Mouse (Mus musculus) liver, embryonic 12.5 days (tissue): ENCODE results near the gene Agap1. TPM values are rescaled to one million over a fixed set of nuclear protein-coding genes. Genes with fewer than 3 reads are reported as not detected.

Experiments
- ATAC-seq: fragments of 200-750 bp; cut with Nextera tagmentation; 2 replicates; pipeline ENCODE4 v1.8.0; 2017; ENCODE audit warnings: moderate number of reproducible peaks, mild to moderate bottlenecking, moderate library complexity
- H3K27ac ChIP-seq: fragments of 300-500 bp; sonication (generic); 2 replicates; pipeline ENCODE4 v1.5.1; 2016; ENCODE audit warnings: mild to moderate bottlenecking
- H3K27me3 ChIP-seq: fragments of 300-500 bp; sonication (generic); replicated peaks from 2 replicates; pipeline ENCODE4 v1.6.1; 2016; ENCODE audit warnings: mild to moderate bottlenecking, moderate library complexity
- H3K36me3 ChIP-seq: fragments of 300-500 bp; sonication (generic); 2 replicates; pipeline ENCODE4 v1.6.1; 2016; ENCODE audit warnings: mild to moderate bottlenecking, moderate library complexity
- H3K4me1 ChIP-seq: fragments of 300-500 bp; sonication (generic); 2 replicates; pipeline ENCODE4 v1.6.1; 2016
- H3K4me2 ChIP-seq: fragments of 300-500 bp; sonication (generic); 2 replicates; pipeline ENCODE4 v1.6.1; 2016; ENCODE audit warnings: mild to moderate bottlenecking, moderate library complexity
- H3K4me3 ChIP-seq: fragments of 300-500 bp; sonication (generic); 2 replicates; pipeline ENCODE4 v1.5.1; 2016; ENCODE audit warnings: mild to moderate bottlenecking, moderate library complexity
- H3K9ac ChIP-seq: fragments of 300-500 bp; sonication (generic); 2 replicates; pipeline ENCODE4 v1.6.1; 2016; ENCODE audit warnings: mild to moderate bottlenecking, moderate library complexity
- H3K9me3 ChIP-seq: fragments of 300-500 bp; sonication (generic); replicated peaks from 2 replicates; pipeline ENCODE4 v1.6.1; 2016; ENCODE audit warnings: mild to moderate bottlenecking, moderate library complexity
- WGBS: fragments of 180-500 bp; shearing (Covaris S2); methylation state at CpG from one replicate; pipeline ENCODE4 v1.1.7; 2016; ENCODE audit not compliant: insufficient replicate concordance; 5-methylcytosine and 5-hydroxymethylcytosine counted together
- polyA plus RNA-seq: library from polyadenylated mRNA; unstranded; fragments of >200 nt; fragmentation: Nextera tagmentation; extraction: Ambion mirVana; gene quantifications from 2 replicates; pipeline ENCODE4 v1.2.1, GENCODE M21; 2016

Gene Agap1
- polyA plus RNA-seq, 1 experiment from 2014 or later, result 4.1 TPM

DNA sequence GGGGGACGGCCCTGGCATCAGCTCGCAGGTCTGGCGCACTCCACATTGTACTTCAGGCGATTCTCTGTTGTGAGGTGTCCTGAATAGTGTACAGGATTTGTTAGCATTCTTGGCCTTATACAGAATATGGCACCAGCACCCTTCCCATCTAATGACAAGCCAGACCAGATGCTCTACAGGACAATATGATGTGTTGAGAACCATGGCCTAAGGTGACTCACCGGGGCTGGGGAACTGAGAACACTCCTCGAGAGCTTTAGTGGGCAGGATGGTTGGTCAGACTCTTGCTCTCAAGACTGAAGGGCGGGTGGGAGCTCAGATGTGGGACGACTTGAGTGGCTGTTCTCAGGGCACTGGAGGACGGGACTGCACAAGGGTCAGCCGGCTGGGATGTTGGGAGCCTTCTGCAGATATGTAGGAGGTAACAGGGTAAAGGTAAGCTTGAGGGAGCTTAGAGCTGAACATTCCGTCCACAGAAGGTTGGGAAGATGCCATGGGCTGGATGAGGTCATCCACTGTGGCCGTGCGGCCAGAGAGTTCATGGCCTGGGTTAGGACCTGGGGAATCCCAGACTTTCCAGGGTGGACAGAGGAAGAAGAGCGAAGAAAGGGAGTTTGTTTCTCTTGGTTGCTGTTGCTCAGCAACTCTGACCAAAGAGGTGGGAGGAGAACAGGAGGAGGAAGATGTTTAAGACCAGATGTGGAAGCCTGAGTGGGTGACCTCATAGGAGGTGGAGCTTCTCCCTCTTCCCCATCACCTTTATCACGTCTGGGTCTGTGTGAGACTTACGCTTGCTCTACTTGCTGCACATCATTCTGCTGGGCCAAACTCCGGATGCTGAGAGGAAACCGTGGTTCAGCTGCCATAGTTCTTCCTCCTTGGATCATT is 100.6 kb downstream of the Agap1 start:
- no peak overlapping the region for H3K9ac ChIP-seq
- no peak overlapping the region for H3K27ac ChIP-seq
- no peaks in the 10 kb centered on the region for H3K36me3 ChIP-seq
- H3K9me3 ChIP-seq, result no peaks in the 10 kb centered on the region
- peaks cover 24% of the 10 kb centered on the region for H3K4me1 ChIP-seq
- no peak overlapping the region for H3K4me3 ChIP-seq
- WGBS, result 63% methylated on average over 18 of the region's 18 CpGs
- H3K4me2 ChIP-seq, result no peak overlapping the region
- H3K27me3 ChIP-seq, result no peaks in the 10 kb centered on the region
- no peak for ATAC-seq

DNA sequence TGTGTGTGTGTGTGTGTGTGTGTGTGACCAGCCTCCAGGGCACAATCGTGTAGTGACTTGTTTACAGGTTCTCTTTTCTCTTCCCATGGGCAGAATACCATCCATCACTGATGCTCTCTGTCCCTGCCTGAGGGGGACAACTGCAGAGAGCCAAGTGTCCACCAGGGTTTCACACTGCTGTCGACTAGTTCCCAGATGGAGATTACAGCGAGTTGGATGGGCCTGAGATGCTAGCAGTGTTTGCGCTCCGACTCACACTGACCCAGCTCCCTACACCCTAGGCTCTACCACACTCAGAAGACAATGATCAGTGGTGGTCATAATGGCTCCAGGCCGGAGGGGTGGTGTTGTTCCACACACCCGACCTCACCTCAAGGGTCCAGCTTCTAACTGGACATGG is 101.4 kb downstream of the Agap1 start:
- Histone ChIP-seq H3K9ac (no peak overlapping the region), H3K4me2 (no peak overlapping the region), H3K9me3 (no peaks in the 10 kb centered on the region), H3K36me3 (no peaks in the 10 kb centered on the region), H3K4me3 (no peak overlapping the region), H3K27me3 (no peaks in the 10 kb centered on the region), H3K27ac (no peak overlapping the region), H3K4me1 (peaks cover 24% of the 10 kb centered on the region)
- ATAC-seq, result no peak
- 73% methylated on average over 7 of the region's 7 CpGs for WGBS

DNA sequence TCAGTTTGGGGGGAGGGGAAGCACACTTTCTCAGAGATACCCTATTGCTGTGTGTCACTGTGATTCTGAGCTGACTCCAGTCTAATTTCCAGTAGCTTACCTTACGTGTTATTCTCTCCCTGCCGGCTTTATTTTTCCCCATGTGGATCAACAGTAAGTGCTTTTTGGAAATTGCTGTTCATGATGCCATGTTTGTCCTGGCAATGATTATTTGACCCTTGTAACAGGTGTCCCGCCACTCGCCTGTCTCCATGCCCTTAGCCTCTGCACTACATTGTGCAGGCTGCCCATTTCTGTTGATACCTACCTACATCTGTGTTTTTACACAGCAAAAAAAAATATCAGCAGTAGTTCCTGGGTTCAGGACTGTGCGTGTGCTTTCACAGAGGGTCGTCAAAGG is 102.8 kb downstream of the Agap1 start:
- WGBS, result 65% methylated on average over 6 of the region's 6 CpGs
- H3K9me3 ChIP-seq, result no peaks in the 10 kb centered on the region
- no peak overlapping the region for H3K27ac ChIP-seq
- no peaks in the 10 kb centered on the region for H3K27me3 ChIP-seq
- H3K4me3 ChIP-seq, result no peak overlapping the region
- H3K36me3 ChIP-seq, result no peaks in the 10 kb centered on the region
- peaks cover 22% of the 10 kb centered on the region for H3K4me1 ChIP-seq
- ATAC-seq, result no peak
- no peak overlapping the region for H3K9ac ChIP-seq
- H3K4me2 ChIP-seq, result no peak overlapping the region

DNA sequence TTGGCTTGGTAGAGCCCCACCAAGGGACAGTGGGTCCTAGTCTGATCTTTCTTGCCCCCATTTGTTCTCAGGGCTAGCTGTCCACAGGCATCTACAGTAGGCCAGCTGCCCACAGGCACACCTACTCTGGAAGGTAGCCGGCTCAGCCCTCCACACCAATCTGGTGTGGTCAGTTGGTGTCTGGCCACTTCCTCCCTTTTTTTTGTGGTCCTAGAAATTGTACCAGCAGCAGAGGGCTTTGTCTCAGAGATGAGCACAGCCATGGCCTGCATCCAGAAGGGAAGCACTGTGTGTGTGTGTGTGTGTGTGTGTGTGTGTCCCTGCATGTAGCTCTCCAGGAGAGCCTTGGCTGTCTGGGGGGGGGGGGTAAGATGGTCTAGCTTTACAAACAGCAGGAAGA is 103.5 kb downstream of the Agap1 start:
- WGBS, result 26% methylated on average over 1 of the region's 1 CpGs
- H3K27ac ChIP-seq, result no peak overlapping the region
- H3K36me3 ChIP-seq, result no peaks in the 10 kb centered on the region
- peaks cover 18% of the 10 kb centered on the region for H3K4me1 ChIP-seq
- no peaks in the 10 kb centered on the region for H3K9me3 ChIP-seq
- H3K4me2 ChIP-seq, result no peak overlapping the region
- H3K27me3 ChIP-seq, result no peaks in the 10 kb centered on the region
- no peak for ATAC-seq
- no peak overlapping the region for H3K9ac ChIP-seq
- no peak overlapping the region for H3K4me3 ChIP-seq

DNA sequence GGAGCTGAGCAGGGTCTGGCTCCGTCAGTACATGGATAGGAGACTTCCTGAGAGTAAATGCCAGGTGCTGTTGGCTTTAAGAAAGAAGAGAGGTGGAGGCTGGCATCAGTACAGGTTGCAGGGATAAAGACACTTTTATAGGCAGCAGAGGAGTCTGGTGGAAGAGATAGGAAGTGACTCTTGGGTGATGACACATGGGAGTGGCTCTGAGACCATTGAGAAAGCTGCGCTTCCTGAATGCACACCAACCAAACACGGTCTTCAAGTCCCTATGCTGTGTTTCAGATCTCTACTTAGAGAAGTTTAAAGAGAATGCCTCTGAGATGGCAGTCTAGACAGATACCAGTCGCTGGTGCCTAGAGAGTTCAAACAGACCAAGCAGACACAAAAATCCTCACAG is 108.8 kb downstream of the Agap1 start:
- no peak for ATAC-seq
- no peak overlapping the region for H3K9ac ChIP-seq
- peaks cover 10% of the 10 kb centered on the region for H3K4me1 ChIP-seq
- H3K27ac ChIP-seq, result no peak overlapping the region
- no peak overlapping the region for H3K4me2 ChIP-seq
- no peaks in the 10 kb centered on the region for H3K27me3 ChIP-seq
- H3K9me3 ChIP-seq, result no peaks in the 10 kb centered on the region
- H3K4me3 ChIP-seq, result no peak overlapping the region
- no peaks in the 10 kb centered on the region for H3K36me3 ChIP-seq
- WGBS, result 38% methylated on average over 4 of the region's 4 CpGs

DNA sequence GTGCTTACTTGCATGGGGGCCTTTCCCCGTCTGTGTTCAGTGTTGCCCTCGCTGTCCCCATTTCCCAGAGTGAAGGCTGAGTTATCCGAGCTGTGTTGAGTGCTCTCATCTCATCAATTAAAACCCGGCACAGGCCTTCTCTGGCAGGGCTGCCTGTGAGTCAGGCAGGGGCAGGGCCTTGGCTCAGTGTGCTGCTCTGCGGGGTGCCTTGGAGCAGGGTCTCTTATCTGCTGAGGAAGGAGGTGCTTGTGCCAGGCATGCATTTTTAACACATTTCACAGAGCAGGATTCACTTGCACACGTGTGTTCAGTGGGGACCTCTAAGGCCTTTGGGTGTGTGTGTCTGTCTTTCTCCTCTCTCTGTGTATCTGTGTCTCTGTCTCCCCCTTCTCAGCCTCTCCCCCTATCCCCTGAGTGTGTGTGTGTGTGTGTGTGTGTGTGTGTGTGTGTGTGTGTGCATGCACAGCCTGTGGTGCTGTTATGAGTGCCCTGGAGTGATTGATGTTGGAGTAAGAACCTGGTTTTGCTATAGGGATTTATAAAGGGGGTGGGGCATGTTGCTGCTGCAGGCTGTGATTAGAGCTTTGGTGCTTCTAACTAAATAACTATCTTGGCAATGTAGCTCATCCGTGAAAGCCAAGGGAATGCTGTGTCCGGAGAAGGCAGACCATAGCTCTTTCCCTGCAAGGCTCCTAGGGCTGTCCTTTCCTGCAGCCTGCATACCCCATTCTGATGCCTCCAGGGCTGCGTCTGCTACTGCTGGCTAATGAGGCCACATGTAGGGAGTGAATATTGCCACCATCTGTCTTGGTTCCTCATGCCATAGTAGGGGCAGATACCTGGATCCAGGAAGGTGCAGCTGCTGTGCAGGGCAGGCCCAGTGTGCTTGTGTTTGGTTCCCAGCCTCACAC is 112.2 kb downstream of the Agap1 start:
- Histone ChIP-seq H3K9me3 (no peaks in the 10 kb centered on the region), H3K9ac (no peak overlapping the region), H3K4me3 (no peak overlapping the region), H3K27me3 (no peaks in the 10 kb centered on the region), H3K4me2 (no peak overlapping the region), H3K4me1 (peaks cover 33% of the 10 kb centered on the region), H3K36me3 (no peaks in the 10 kb centered on the region), H3K27ac (no peak overlapping the region)
- no peak for ATAC-seq
- 49% methylated on average over 9 of the region's 9 CpGs for WGBS

DNA sequence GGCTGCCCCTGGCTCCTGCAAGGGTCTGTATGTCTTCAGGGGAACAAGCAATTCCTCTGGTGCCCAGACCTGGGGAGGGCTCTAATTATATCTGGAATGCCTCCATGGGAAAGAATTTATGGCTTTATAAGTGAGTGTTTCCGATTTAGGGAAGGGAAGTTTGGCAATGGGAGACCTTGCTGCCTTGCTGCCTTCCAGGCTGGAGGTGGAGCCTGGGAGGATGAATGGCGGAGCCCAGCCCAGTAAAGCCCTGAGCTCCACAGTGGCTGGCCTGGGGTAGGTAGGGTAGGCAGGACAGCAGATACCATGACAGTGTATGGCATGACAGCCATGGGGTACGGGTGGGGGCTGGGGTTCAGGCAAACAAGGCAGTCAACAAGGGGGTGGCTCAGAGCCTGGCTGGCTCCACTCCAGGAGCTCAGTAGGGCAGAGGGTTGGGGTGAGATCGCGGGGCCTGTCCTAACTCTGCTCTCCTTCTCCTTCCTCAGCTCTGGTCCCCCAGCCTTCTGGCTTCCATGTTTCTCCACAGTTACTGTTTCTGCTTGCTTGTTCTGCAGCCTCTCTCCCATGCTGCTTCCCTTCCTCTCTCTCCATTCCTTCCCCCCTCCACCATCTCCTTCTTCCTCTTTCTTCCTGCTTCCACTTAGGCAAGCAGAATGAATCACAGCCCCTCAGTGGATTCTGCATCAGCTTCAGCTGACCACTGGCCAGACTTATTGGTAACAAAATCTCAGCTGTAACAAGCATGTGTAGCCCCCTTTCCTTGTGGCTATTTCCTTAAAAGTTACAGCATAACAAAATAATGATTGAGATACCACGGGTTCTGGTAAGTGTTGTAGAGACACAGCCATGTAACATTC is 114.2 kb downstream of the Agap1 start:
- WGBS, result 57% methylated on average over 6 of the region's 6 CpGs
- peaks cover 25% of the 10 kb centered on the region for H3K4me1 ChIP-seq

DNA sequence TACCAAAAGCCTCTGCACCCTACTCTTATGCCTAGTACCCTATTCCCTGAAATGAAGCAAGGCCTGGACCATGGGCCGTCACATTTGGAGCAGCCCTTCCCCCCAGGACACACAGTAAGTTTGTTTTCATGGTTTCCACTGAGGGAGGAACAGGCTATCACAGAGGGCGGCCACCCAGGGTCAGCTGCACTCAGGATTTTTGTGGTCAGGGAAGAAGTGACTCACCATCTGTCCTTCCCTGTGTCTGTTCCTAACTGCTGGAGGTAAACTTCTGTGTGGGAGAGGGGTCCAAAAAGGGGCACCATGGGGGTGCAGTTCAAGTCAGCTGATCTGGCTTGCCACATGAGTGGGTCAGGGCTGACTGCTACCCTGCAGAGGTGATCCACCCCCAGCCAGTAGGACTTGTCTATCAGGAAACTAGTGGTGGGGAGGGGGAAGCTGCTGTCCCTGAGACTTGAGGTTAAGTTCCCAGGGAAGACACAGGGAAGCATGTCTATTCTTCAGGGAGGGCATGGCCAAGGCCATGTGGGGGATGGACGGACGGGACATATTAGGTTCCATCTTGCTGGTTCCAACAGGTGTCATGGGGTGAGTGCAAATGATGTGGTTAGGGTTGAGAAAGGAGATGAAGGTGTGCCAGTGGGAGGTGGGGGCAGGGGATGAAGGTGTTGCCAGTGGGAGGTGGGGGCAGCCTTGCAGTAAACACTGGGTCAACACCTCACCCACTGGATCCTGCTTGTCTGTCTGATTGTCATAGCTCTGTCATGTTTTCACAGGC is 116.1 kb downstream of the Agap1 start:
- no peak overlapping the region for H3K9ac ChIP-seq
- no peaks in the 10 kb centered on the region for H3K27me3 ChIP-seq
- H3K27ac ChIP-seq, result no peak overlapping the region
- H3K36me3 ChIP-seq, result no peaks in the 10 kb centered on the region
- H3K4me1 ChIP-seq, result peaks cover 32% of the 10 kb centered on the region
- no peak overlapping the region for H3K4me3 ChIP-seq
- no peak overlapping the region for H3K4me2 ChIP-seq
- 45% methylated on average over 4 of the region's 4 CpGs for WGBS
- no peak for ATAC-seq
- no peaks in the 10 kb centered on the region for H3K9me3 ChIP-seq

More for the DNA sequence above, 114.2 kb downstream of the Agap1 start:
- Histone ChIP-seq H3K36me3 (no peaks in the 10 kb centered on the region), H3K9me3 (no peaks in the 10 kb centered on the region), H3K4me3 (no peak overlapping the region), H3K9ac (no peak overlapping the region), H3K27ac (no peak overlapping the region), H3K4me2 (no peak overlapping the region), H3K27me3 (no peaks in the 10 kb centered on the region)
- ATAC-seq, result no peak

DNA sequence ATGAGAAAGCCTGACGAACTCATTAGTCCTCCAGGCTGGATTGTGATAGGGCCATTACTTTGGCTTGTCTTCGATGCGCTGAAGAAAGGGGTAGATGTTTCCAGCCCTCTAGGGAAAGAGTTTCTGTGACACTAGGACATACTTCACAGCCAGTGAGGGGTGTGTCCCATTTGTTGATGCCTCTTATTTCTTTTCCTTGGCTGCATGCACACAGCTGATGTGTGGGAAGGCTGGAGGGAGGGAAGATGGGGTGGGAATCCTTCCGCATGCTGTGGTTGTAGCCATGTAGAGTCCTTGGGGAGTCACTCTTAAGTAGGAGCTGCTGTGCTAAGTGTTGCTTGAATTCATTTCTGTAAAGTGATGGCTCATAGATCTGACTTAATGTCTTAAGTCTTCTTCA is 118.9 kb downstream of the Agap1 start:
- Histone ChIP-seq H3K9ac (no peak overlapping the region), H3K4me1 (peaks cover 36% of the 10 kb centered on the region), H3K4me2 (no peak overlapping the region), H3K36me3 (no peaks in the 10 kb centered on the region), H3K9me3 (no peaks in the 10 kb centered on the region), H3K27ac (no peak overlapping the region), H3K4me3 (no peak overlapping the region), H3K27me3 (peaks cover 5% of the 10 kb centered on the region; the same call in 1 of the 2 replicates)
- WGBS, result 87% methylated on average over 4 of the region's 4 CpGs
- no peak for ATAC-seq

DNA sequence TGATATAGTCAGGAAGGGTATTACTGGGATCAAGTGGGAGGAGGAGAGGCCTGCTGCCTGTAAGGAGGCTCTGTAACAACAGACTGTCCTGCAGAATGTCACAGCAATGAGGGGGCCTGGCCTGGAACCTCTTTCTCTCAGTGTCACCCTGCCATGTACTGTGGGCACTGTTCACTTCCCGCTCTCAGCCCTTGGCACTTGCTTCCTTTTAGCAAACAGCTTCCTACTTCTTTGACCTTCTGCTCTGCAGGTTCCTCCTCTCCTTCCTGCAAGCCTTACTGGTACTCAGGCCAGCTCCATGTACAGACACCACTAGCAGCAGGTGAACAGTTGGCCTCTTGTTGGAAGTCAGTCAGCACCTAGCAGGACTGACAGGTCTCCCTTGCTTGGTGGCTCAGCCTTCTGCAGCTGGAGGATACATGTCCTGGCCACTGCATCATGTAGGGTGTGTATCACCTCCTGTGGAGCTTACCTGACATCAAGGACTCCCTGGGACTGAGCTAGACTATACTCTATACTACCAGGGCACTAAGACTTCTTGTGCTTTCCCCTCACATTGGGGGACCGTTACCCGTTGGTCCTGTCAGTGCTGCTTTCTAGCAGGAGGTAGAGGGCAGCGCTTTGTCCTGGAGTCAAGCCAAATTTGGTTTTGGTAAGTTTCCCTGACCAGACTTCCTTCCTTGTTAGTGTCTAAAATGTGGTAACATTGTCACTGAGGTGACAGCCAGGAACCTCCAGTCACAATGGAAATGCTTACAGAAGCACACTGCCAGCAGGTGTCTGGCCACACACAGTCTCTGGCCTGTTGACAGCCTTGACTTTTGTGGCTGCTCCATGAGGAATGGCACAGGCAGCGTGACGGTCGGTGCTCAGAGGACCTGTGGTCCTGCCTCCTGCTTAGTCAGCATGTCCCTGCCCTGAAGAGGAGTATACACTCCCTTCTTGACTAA is 120.6 kb downstream of the Agap1 start:
- Histone ChIP-seq H3K9ac (no peak overlapping the region), H3K4me3 (no peak overlapping the region), H3K4me1 (peaks cover 33% of the 10 kb centered on the region), H3K9me3 (no peaks in the 10 kb centered on the region), H3K27me3 (peaks cover 22% of the 10 kb centered on the region), H3K36me3 (no peaks in the 10 kb centered on the region), H3K27ac (no peak overlapping the region), H3K4me2 (no peak overlapping the region)
- no peak for ATAC-seq
- WGBS, result 47% methylated on average over 7 of the region's 7 CpGs
